Mouse (Mus musculus) lung, postnatal 0 days (tissue): ENCODE results near the gene Tyrobp.

ENCODE experiments used
- CTCF ChIP-seq: IDR thresholded peaks from 2 replicates; pipeline ENCODE4 v1.5.1; 2016; ENCODE audit warnings: antibody characterized with exemption, mild to moderate bottlenecking
- EP300 ChIP-seq: IDR thresholded peaks from 2 replicates; pipeline ENCODE4 v1.6.1; 2016; ENCODE audit warnings: antibody characterized with exemption, mild to moderate bottlenecking, control low read depth

DNA sequence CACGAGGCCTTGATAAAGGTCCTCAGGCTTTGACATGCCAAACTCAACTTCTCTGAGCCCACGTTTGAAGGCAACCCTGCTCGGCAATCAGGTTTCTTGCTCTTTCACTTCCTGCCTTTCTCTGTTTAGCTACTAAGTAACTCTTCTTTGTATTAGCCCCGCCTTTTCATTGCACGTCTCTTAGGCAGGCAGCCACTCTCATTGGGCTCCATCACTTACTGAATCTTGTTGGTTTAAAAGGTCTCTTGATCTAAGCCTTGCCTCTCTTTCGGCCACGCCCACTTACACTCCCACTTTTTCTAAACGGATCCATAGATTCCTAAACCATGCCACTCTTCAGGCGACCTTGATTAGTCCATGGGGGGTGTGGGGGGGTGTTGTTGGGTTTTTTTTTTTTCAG is 30.1 kb downstream of the Tyrobp start:
- TF ChIP-seq CTCF (no peak), EP300 (no peak)
